Mouse (Mus musculus): ENCODE measurements around the gene Cnih3. TPM values are rescaled to one million over a fixed set of nuclear protein-coding genes. Genes with fewer than 3 reads are reported as not detected.

Gene Cnih3
- polyA plus RNA-seq (2012; rRNA removed), result 0.04 TPM in 1 of 2 replicates, not detected in the other

GRCm38 (mm10) chr1:181352367-181353199 lies at the start of gene Cnih3:
Cnih3 (plus strand) TSS chr1:181352628.
- Histone ChIP-seq H3K36me3 (ENCODE audit: control insufficient read depth, insufficient read depth, low read length) (no peaks in the 10 kb centered on the region), H3K4me3 (ENCODE audit: extremely low read depth, insufficient read depth, insufficient read length) (peak within 1 kb of the TSS; percentile 24; the same call in 1 of the 2 replicates), H3K4me1 (ENCODE audit: control insufficient read depth, insufficient read depth, insufficient read length) (peaks cover 8% of the 10 kb centered on the region), H3K27ac (ENCODE audit: insufficient read depth, low read length) (no peak within 1 kb of the TSS), H3K27me3 (ENCODE audit: control insufficient read depth, insufficient read depth, low read length) (peaks cover 21% of the 10 kb centered on the region)
- no peak for DNase-seq (ENCODE audit: low read depth in 1 of 2, low spot score in 2 of 2)
- TF ChIP-seq POLR2A (IDR thresholded peaks at IDR 0.05; ENCODE audit: low read depth, low read length) (no peak), CTCF (IDR thresholded peaks at IDR 0.05; ENCODE audit: extremely low read depth, insufficient read depth, insufficient read length, insufficient replicate concordance) (no peak)
- WGBS, result under 1% methylated on average over 78 of the region's 78 CpGs

GRCm38 (mm10) chr1:181307981-181308380 lies 44.4 kb upstream of the Cnih3 start:
- H3K27me3 ChIP-seq (ENCODE audit: control insufficient read depth, insufficient read depth, low read length), result no peaks in the 10 kb centered on the region
- TF ChIP-seq CTCF (IDR thresholded peaks at IDR 0.05; ENCODE audit: extremely low read depth, insufficient read depth, insufficient read length, insufficient replicate concordance) (no peak), POLR2A (IDR thresholded peaks at IDR 0.05; ENCODE audit: low read depth, low read length) (no peak)
- no peaks in the 10 kb centered on the region for H3K36me3 ChIP-seq (ENCODE audit: control insufficient read depth, insufficient read depth, low read length)
- DNase-seq (ENCODE audit: low read depth in 1 of 2, low spot score in 2 of 2), result no peak
- H3K27ac ChIP-seq (ENCODE audit: insufficient read depth, low read length), result no peak overlapping the region
- no peaks in the 10 kb centered on the region for H3K4me1 ChIP-seq (ENCODE audit: control insufficient read depth, insufficient read depth, insufficient read length)
- no peak overlapping the region for H3K4me3 ChIP-seq (ENCODE audit: extremely low read depth, insufficient read depth, insufficient read length)
- 93% methylated on average over 3 of the region's 3 CpGs for WGBS

DNA sequence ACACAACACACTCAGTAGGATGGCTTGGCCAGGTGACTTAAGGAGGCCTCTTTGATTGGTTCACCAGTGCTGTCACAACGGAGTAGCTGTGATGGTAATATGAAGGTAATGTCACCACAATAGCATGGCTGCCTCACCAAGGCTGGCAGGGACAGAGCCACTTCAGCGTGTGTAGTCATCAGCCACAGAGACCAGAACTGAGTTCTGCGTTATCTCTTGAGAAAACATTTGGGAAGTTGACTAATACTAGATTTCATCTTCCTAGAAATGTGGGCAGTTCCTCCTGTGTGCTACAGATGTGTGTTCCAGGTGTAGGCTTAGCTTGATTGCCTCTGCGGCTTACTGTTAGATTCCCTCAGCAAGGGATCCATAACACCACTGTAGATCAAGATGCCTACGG lies 41.7 kb upstream of the Cnih3 start:
- no peaks in the 10 kb centered on the region for H3K36me3 ChIP-seq (ENCODE audit: control insufficient read depth, insufficient read depth, low read length)
- 75% methylated on average over 5 of the region's 5 CpGs for WGBS
- no peak for TF ChIP-seq CTCF (IDR thresholded peaks at IDR 0.05; ENCODE audit: extremely low read depth, insufficient read depth, insufficient read length, insufficient replicate concordance)
- no peak for TF ChIP-seq POLR2A (IDR thresholded peaks at IDR 0.05; ENCODE audit: low read depth, low read length)
- H3K4me1 ChIP-seq (ENCODE audit: control insufficient read depth, insufficient read depth, insufficient read length), result no peaks in the 10 kb centered on the region
- H3K27me3 ChIP-seq (ENCODE audit: control insufficient read depth, insufficient read depth, low read length), result no peaks in the 10 kb centered on the region
- no peak overlapping the region for H3K4me3 ChIP-seq (ENCODE audit: extremely low read depth, insufficient read depth, insufficient read length)
- no peak overlapping the region for H3K27ac ChIP-seq (ENCODE audit: insufficient read depth, low read length)
- DNase-seq (ENCODE audit: low read depth in 1 of 2, low spot score in 2 of 2), result no peak

DNA sequence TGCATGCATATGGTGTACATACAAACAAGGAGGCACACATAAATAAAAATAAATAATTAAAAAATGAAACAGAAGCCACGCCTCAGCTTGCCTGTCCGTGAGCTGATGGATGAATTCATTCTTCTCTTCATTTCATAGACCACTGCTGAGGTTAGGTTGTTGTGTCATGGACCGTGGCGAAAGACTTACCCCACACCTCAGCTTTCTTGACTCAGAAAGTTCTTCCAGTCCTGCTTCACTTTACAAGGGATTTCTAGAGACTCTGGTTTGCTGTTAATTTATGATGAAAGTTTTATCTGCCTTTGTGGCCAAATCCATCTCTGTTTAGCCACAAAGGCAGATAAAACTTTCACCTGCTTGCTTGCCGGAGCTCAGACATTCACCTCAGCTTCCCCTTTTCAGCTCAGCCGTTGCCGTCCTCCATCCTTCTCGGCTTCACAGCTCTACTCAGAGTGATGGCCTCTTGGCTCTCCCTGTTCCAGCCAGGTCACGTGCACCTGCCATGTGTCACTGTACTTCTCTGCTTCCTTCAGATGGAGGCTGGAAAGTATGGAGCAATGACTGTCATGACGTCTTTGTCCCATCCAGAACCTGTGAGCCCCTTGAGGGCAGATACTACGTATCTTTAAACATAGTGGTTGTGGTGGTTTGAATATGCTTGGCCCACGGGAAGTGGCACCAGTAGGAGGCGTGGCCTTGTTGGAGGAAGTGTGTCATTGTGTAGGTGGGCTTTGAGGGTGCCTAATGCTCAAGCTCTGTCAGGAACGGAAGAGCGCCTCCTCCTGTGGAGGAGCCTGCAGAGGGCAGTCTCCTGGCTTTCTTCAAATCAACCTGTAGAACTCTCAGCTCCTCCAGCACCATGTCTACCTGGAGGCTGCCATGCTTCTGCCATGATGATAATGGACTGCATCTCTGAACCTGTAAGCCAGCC lies 40.0 kb upstream of the Cnih3 start:
- Histone ChIP-seq H3K4me1 (ENCODE audit: control insufficient read depth, insufficient read depth, insufficient read length) (no peaks in the 10 kb centered on the region), H3K36me3 (ENCODE audit: control insufficient read depth, insufficient read depth, low read length) (no peaks in the 10 kb centered on the region), H3K4me3 (ENCODE audit: extremely low read depth, insufficient read depth, insufficient read length) (no peak overlapping the region), H3K27ac (ENCODE audit: insufficient read depth, low read length) (no peak overlapping the region), H3K27me3 (ENCODE audit: control insufficient read depth, insufficient read depth, low read length) (no peaks in the 10 kb centered on the region)
- TF ChIP-seq CTCF (IDR thresholded peaks at IDR 0.05; ENCODE audit: extremely low read depth, insufficient read depth, insufficient read length, insufficient replicate concordance) (no peak), POLR2A (IDR thresholded peaks at IDR 0.05; ENCODE audit: low read depth, low read length) (no peak)
- DNase-seq (ENCODE audit: low read depth in 1 of 2, low spot score in 2 of 2), result no peak
- 54% methylated on average over 15 of the region's 15 CpGs for WGBS

GRCm38 (mm10) chr1:181313046-181313415 lies 39.4 kb upstream of the Cnih3 start:
- H3K4me3 ChIP-seq (ENCODE audit: extremely low read depth, insufficient read depth, insufficient read length), result no peak overlapping the region
- H3K4me1 ChIP-seq (ENCODE audit: control insufficient read depth, insufficient read depth, insufficient read length), result no peaks in the 10 kb centered on the region
- 72% methylated on average over 8 of the region's 8 CpGs for WGBS
- TF ChIP-seq POLR2A (IDR thresholded peaks at IDR 0.05; ENCODE audit: low read depth, low read length) (no peak), CTCF (IDR thresholded peaks at IDR 0.05; ENCODE audit: extremely low read depth, insufficient read depth, insufficient read length, insufficient replicate concordance) (no peak)
- H3K27me3 ChIP-seq (ENCODE audit: control insufficient read depth, insufficient read depth, low read length), result no peaks in the 10 kb centered on the region
- peak in 1 of 2 experiments; percentile 12 for DNase-seq (ENCODE audit: low read depth in 1 of 2, low spot score in 2 of 2)
- H3K36me3 ChIP-seq (ENCODE audit: control insufficient read depth, insufficient read depth, low read length), result no peaks in the 10 kb centered on the region
- no peak overlapping the region for H3K27ac ChIP-seq (ENCODE audit: insufficient read depth, low read length)

- Histone ChIP-seq H3K36me3 (ENCODE audit: control insufficient read depth, insufficient read depth, low read length) (no peaks in the 10 kb centered on the region), H3K27me3 (ENCODE audit: control insufficient read depth, insufficient read depth, low read length) (no peaks in the 10 kb centered on the region), H3K4me1 (ENCODE audit: control insufficient read depth, insufficient read depth, insufficient read length) (no peaks in the 10 kb centered on the region), H3K27ac (ENCODE audit: insufficient read depth, low read length) (no peak overlapping the region), H3K4me3 (ENCODE audit: extremely low read depth, insufficient read depth, insufficient read length) (no peak overlapping the region)
- DNase-seq (ENCODE audit: low read depth in 1 of 2, low spot score in 2 of 2), result no peak
- WGBS, result 92% methylated on average over 10 of the region's 10 CpGs
- no peak for TF ChIP-seq POLR2A (IDR thresholded peaks at IDR 0.05; ENCODE audit: low read depth, low read length)
- no peak for TF ChIP-seq CTCF (IDR thresholded peaks at IDR 0.05; ENCODE audit: extremely low read depth, insufficient read depth, insufficient read length, insufficient replicate concordance)
Observed at GRCm38 (mm10) chr1:181314301-181314700, 38.1 kb upstream of the Cnih3 start.
